Mouse (Mus musculus): Measurements from ENCODE around the gene Tsnaxip1. TPM values are rescaled to one million over a fixed set of nuclear protein-coding genes. Genes with fewer than 3 reads are reported as not detected.

The Tsnaxip1 gene
- polyA plus RNA-seq, 1 experiment = not detected

DNA sequence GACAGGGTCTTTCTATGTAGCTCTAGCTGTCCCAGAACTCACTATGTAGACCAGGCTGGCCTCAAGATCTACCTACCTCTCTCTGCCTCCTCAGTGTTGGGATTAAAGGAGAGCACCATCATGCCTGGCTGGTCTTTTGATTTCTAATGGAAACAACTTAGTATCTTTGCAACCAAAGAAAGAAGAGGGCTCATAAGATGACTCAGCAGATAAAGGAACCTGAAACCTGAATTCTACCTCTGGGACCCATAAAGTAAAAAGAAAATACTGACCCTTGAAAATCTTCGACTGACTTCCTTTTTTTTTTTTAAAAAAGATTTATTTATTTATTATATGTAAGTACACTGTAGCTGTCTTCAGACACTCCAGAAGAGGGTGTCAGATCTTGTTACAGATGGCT lies 21.6 kb upstream of the Tsnaxip1 start:
- H3K4me3 ChIP-seq (ENCODE audit: insufficient read depth, low read depth, low read length) = no peak overlapping the region
- 0 out of 2 replicates have a peak overlapping the region, but pooled peaks have one; percentile 17 for H3K27ac ChIP-seq (ENCODE audit: insufficient read depth, low read depth, low read length)
- WGBS = 55% methylated on average over 1 of the region's 1 CpGs
- no peak for DNase-seq
- TF ChIP-seq CTCF (conservative IDR thresholded peaks at IDR 0.05; ENCODE audit: insufficient read depth, insufficient read length, low read depth, low read length) (no peak), POLR2A (IDR thresholded peaks at IDR 0.05; ENCODE audit: low read depth, low read length) (no peak)
- no peaks in the 10 kb centered on the region for H3K27me3 ChIP-seq (replicated peaks; ENCODE audit: control insufficient read depth, insufficient read depth, low read length)
- H3K4me1 ChIP-seq (ENCODE audit: control insufficient read depth, insufficient read depth, low read length) = peaks cover 28% of the 10 kb centered on the region
- H3K36me3 ChIP-seq (ENCODE audit: control insufficient read depth, insufficient read depth, low read length) = no peaks in the 10 kb centered on the region; the same call in none of the 2 replicates

DNA sequence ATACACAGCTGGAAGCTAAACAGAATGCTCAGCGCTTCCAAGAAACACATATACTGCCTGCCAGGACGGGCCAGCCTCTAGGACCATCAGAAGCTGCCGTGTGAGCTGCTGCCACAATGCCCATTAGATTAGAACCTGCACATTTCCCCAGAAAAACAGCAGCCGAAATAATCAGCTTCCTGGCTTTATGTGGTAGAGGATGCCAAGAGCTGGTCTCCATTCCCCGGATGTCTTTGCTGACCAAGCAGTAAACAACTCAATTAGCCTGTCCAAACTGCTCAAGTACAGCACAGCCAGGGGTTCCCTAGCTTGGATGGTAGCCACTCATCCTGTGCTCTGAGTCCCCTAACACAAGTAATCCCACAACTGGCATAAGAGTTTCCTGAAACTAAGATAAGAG lies 19.8 kb upstream of the Tsnaxip1 start:
- Histone ChIP-seq H3K4me3 (ENCODE audit: insufficient read depth, low read depth, low read length) (no peak overlapping the region), H3K27ac (ENCODE audit: insufficient read depth, low read depth, low read length) (peak overlapping the region; percentile 79), H3K36me3 (ENCODE audit: control insufficient read depth, insufficient read depth, low read length) (no peaks in the 10 kb centered on the region; the same call in none of the 2 replicates), H3K27me3 (replicated peaks; ENCODE audit: control insufficient read depth, insufficient read depth, low read length) (no peaks in the 10 kb centered on the region), H3K4me1 (ENCODE audit: control insufficient read depth, insufficient read depth, low read length) (peaks cover 40% of the 10 kb centered on the region)
- WGBS = 21% methylated on average over 5 of the region's 5 CpGs
- peak; percentile 72 for DNase-seq
- TF ChIP-seq CTCF (conservative IDR thresholded peaks at IDR 0.05; ENCODE audit: insufficient read depth, insufficient read length, low read depth, low read length) (no peak), POLR2A (IDR thresholded peaks at IDR 0.05; ENCODE audit: low read depth, low read length) (no peak)

DNA sequence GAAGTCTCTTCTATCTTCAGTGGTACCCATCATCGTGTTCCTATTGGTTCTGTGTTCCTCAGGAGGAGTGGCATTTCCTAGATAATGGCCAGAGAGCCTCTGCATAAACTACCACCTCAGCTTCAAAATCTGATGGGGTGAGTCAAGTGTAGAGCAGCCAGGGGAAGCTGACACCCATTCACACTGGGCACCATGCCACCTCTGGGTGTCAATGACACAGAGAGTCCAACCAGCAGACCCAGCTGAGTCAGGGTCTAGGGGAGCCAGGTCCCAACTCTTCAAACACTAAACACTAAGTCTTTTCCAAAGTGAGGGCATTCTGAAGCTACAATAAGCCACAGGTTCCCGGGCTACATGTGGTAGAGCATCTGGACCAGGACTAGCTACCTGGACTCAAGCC lies 19.1 kb upstream of the Tsnaxip1 start:
- 85% methylated on average over 2 of the region's 2 CpGs for WGBS

DNA sequence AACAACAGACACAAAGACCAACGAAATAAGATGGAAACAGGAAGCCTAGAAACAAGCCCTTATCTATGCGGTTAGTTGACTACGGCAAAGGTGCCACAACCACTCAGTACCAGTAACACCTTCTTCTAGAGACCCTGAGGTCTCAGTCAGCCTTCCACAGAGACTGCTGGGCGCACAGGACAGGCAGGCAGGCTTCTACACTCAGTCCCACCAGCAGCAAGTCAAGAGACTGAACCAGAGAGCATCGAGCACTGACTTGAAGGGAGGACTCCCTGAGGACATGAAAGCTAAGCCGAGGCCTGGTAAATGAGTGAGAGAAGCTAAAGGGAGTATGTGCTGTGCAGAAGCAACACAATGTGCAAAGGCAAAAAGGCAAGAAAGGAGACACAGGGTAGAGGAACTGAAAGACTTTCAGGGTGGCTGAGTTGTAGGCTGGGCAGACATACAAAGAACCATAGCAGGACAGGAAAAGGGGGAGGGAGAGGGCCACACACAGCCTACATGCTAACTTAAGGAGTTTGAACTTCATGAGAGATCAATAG lies 17.2 kb upstream of the Tsnaxip1 start:
- peak overlapping the region; percentile 59; the same call in 1 of the 2 replicates for H3K27ac ChIP-seq (ENCODE audit: insufficient read depth, low read depth, low read length)
- TF ChIP-seq POLR2A (IDR thresholded peaks at IDR 0.05; ENCODE audit: low read depth, low read length) (no peak), CTCF (conservative IDR thresholded peaks at IDR 0.05; ENCODE audit: insufficient read depth, insufficient read length, low read depth, low read length) (no peak)

More for the DNA sequence above, 19.1 kb upstream of the Tsnaxip1 start:
- Histone ChIP-seq H3K27me3 (replicated peaks; ENCODE audit: control insufficient read depth, insufficient read depth, low read length) (no peaks in the 10 kb centered on the region), H3K4me1 (ENCODE audit: control insufficient read depth, insufficient read depth, low read length) (peaks cover 47% of the 10 kb centered on the region), H3K4me3 (ENCODE audit: insufficient read depth, low read depth, low read length) (no peak overlapping the region), H3K27ac (ENCODE audit: insufficient read depth, low read depth, low read length) (no peak overlapping the region), H3K36me3 (ENCODE audit: control insufficient read depth, insufficient read depth, low read length) (no peaks in the 10 kb centered on the region; the same call in none of the 2 replicates)
- peak; percentile 64 for DNase-seq
- no peak for TF ChIP-seq CTCF (conservative IDR thresholded peaks at IDR 0.05; ENCODE audit: insufficient read depth, insufficient read length, low read depth, low read length)
- no peak for TF ChIP-seq POLR2A (IDR thresholded peaks at IDR 0.05; ENCODE audit: low read depth, low read length)

DNA sequence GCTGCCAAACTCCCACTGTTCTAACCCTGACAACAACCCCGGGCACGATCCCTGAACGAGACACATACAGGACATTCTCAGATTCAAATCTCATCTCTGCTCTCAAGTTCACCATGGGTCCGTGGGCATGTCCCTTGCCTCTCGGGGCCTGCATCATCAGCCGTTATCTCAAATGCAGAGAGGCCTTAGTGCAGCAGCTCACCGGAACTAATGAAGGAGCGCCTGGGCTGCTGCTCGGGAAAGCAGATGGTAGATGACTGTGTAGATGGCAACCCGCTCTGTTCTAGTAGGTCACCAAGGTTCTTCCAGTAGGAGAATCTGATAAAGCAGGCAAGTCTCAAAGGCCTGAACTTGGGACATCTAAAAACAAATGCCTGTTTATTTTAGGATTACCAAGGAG lies 16.5 kb upstream of the Tsnaxip1 start:
- Histone ChIP-seq H3K27ac (ENCODE audit: insufficient read depth, low read depth, low read length) (peak overlapping the region; percentile 15; the same call in 1 of the 2 replicates), H3K4me1 (ENCODE audit: control insufficient read depth, insufficient read depth, low read length) (peaks cover 37% of the 10 kb centered on the region)

More for the DNA sequence above, 17.2 kb upstream of the Tsnaxip1 start:
- Histone ChIP-seq H3K27me3 (replicated peaks; ENCODE audit: control insufficient read depth, insufficient read depth, low read length) (no peaks in the 10 kb centered on the region), H3K36me3 (ENCODE audit: control insufficient read depth, insufficient read depth, low read length) (no peaks in the 10 kb centered on the region; the same call in none of the 2 replicates), H3K4me3 (ENCODE audit: insufficient read depth, low read depth, low read length) (no peak overlapping the region), H3K4me1 (ENCODE audit: control insufficient read depth, insufficient read depth, low read length) (peaks cover 43% of the 10 kb centered on the region)
- 77% methylated on average over 6 of the region's 6 CpGs for WGBS
- DNase-seq = no peak

DNA sequence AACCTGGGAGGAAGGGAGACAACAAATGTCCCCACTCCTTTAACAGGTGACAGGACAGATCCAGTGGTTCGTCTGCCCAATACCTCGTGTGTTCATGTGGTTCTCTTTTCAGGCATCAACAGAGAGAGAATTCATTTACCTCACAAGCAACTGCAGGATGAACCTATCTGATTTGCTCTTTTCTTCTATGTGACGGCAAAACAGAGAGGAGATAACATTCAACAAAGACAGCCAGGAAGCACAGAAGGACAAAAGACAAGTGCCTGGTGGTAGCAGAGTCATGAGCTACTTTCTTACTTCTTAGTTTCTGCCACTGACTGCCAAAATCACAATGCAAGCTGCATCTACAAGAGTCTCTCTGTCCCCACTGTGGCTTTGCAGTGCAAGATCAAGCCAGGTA lies 16.0 kb upstream of the Tsnaxip1 start:
- Histone ChIP-seq H3K27me3 (replicated peaks; ENCODE audit: control insufficient read depth, insufficient read depth, low read length) (no peaks in the 10 kb centered on the region), H3K4me3 (ENCODE audit: insufficient read depth, low read depth, low read length) (no peak overlapping the region), H3K27ac (ENCODE audit: insufficient read depth, low read depth, low read length) (0 out of 2 replicates have a peak overlapping the region, but pooled peaks have one; percentile 12), H3K4me1 (ENCODE audit: control insufficient read depth, insufficient read depth, low read length) (peaks cover 37% of the 10 kb centered on the region), H3K36me3 (ENCODE audit: control insufficient read depth, insufficient read depth, low read length) (no peaks in the 10 kb centered on the region)
- DNase-seq = no peak
- TF ChIP-seq POLR2A (IDR thresholded peaks at IDR 0.05; ENCODE audit: low read depth, low read length) (no peak), CTCF (conservative IDR thresholded peaks at IDR 0.05; ENCODE audit: insufficient read depth, insufficient read length, low read depth, low read length) (no peak)
- WGBS = 56% methylated on average over 3 of the region's 3 CpGs

More for the DNA sequence above, 16.5 kb upstream of the Tsnaxip1 start:
- no peak overlapping the region for H3K4me3 ChIP-seq (ENCODE audit: insufficient read depth, low read depth, low read length)
- 68% methylated on average over 10 of the region's 10 CpGs for WGBS
- no peak for TF ChIP-seq CTCF (conservative IDR thresholded peaks at IDR 0.05; ENCODE audit: insufficient read depth, insufficient read length, low read depth, low read length)
- no peak for TF ChIP-seq POLR2A (IDR thresholded peaks at IDR 0.05; ENCODE audit: low read depth, low read length)
- no peak for DNase-seq
- H3K36me3 ChIP-seq (ENCODE audit: control insufficient read depth, insufficient read depth, low read length) = no peaks in the 10 kb centered on the region
- no peaks in the 10 kb centered on the region for H3K27me3 ChIP-seq (replicated peaks; ENCODE audit: control insufficient read depth, insufficient read depth, low read length)

DNA sequence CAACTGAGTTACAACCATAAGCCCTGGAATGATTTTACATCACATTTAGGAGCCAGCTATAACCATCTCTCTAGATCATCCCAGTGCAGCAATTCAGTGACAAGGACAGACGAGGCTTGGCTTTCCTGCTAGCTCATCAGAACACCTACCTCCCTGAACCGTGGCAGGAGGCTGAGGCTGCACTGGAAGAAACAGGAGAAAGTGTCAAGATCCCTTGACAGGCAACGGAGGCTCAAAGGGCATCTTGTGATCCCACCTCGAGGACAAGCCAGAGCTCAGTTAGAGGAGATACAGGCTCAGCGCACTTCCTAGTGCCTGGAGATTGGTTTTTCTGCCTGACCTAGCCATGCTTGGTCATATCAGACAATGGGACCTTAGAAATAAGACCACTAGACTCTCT lies 15.0 kb upstream of the Tsnaxip1 start:
- Histone ChIP-seq H3K36me3 (ENCODE audit: control insufficient read depth, insufficient read depth, low read length) (no peaks in the 10 kb centered on the region), H3K27ac (ENCODE audit: insufficient read depth, low read depth, low read length) (no peak overlapping the region), H3K27me3 (replicated peaks; ENCODE audit: control insufficient read depth, insufficient read depth, low read length) (no peaks in the 10 kb centered on the region), H3K4me3 (ENCODE audit: insufficient read depth, low read depth, low read length) (no peak overlapping the region), H3K4me1 (ENCODE audit: control insufficient read depth, insufficient read depth, low read length) (peaks cover 34% of the 10 kb centered on the region)
- peak; percentile 36 for DNase-seq
- 56% methylated on average over 5 of the region's 5 CpGs for WGBS
- TF ChIP-seq POLR2A (IDR thresholded peaks at IDR 0.05; ENCODE audit: low read depth, low read length) (no peak), CTCF (conservative IDR thresholded peaks at IDR 0.05; ENCODE audit: insufficient read depth, insufficient read length, low read depth, low read length) (no peak)
